Mouse (Mus musculus) erythroid progenitor cell, adult 5-6 weeks (primary cell): ENCODE results near the gene Tgm1. TPM values are rescaled to one million over a fixed set of nuclear protein-coding genes. Genes with fewer than 3 reads are reported as not detected.

Experiments used
- ATAC-seq: replicated peaks from 2 replicates; pipeline ENCODE4 v1.8.0; 2016; ENCODE audit warnings: moderate number of reproducible peaks, mild to moderate bottlenecking, moderate TSS enrichment, inconsistent platforms; ENCODE audit not compliant: poor library complexity, low FRiP score, severe bottlenecking
- total RNA-seq, 2 experiments: library from RNA; stranded (forward) in 1 of 2; stranded (reverse) in 1 of 2; fragments of 150-400 nt in 1 of 2; fragments of 186-747, 209-891 nt in 1 of 2; gene quantifications; 2 replicates each; pipeline versions ENCODE4 v1.2.3 to v1.2.4; 2015 to 2017; ENCODE audit warnings: low replicate concordance in 2 of 2

Tgm1 gene
- total RNA-seq, 2 experiments from 2014 or later, result 4.6 TPM; not detected in 1

DNA sequence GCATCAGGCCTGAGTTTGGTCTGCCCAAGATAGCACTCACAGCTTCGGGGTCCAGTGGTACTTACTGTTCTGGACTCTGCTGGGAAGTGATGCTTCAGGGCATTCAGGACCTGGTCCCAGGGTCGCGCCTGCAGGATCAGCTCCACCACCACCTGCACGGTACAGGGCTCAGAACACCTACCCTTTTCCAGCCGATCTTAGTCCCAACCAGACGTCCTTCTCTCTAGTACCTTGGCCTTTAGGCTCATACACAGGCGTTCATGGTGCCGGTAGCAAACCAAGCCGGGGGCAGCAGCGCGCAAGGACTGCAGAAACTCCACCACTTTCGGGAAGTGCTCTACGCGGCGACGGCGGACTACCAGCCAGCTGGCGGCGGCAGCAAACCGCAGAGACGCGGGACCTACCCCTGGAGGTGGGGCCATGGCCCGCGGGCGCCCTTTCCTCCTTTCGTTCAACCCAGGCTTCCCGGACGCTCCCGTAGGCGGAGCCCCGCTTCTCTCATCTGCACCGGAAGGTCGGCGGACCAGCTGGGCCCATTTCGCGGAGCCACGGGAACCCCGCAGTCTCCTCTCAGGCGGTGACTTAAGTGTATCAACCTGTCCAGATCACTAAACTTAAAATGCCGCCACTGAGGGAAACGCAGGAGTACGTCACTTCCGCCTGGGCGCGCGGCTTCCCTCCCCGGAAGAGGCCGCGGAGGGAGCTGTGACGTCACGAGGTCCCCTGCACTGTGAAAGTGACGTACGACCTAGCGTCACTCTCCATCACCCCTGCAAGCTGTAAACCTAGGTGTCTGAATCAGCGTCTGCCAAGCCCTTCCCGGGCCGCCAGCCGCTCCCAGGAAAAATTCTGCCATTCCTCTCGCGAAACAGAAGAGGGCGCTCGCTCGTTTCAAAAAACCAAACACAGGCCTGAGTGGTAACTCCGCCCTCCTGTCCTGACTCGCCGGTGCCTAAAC is 32.3 kb downstream of the Tgm1 start, which contains the start of gene Tinf2:
Gene Tinf2, minus strand, starts transcription at position 661 of the 958 bp plus-strand sequence.
- ATAC-seq, result peak; percentile 94

DNA sequence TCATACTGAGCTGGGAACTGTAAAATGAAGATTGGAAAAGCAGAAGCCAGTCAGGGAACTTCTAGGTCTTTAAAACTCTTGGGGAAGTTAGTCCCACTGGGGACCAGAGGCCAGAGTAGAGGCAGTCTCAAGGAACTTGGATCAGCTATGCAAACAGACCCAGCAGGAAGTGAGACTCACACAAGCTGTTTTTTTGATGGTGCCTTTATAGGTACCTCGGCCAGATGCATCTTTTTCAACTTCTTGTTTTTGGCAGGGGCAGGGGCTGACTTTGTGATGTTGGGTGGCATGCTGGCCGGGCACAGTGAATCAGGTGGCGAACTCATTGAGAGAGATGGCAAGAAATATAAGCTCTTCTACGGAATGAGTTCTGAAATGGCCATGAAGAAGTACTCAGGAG is 36.1 kb downstream of the Tgm1 start:
- ATAC-seq, result no peak

DNA sequence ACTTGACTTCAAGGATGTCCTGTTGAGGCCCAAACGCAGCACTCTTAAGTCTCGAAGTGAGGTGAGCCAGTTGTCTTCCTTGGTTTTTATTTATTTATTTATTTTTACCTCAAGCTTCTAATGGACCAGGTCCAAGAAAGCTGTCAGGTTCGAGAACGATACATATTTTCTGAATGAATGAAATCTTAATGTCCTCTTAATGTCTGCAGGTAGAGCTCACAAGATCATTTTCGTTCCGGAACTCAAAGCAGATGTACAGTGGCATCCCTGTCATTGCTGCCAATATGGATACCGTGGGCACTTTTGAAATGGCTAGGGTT is 41.0 kb downstream of the Tgm1 start:
- ATAC-seq, result no peak

DNA sequence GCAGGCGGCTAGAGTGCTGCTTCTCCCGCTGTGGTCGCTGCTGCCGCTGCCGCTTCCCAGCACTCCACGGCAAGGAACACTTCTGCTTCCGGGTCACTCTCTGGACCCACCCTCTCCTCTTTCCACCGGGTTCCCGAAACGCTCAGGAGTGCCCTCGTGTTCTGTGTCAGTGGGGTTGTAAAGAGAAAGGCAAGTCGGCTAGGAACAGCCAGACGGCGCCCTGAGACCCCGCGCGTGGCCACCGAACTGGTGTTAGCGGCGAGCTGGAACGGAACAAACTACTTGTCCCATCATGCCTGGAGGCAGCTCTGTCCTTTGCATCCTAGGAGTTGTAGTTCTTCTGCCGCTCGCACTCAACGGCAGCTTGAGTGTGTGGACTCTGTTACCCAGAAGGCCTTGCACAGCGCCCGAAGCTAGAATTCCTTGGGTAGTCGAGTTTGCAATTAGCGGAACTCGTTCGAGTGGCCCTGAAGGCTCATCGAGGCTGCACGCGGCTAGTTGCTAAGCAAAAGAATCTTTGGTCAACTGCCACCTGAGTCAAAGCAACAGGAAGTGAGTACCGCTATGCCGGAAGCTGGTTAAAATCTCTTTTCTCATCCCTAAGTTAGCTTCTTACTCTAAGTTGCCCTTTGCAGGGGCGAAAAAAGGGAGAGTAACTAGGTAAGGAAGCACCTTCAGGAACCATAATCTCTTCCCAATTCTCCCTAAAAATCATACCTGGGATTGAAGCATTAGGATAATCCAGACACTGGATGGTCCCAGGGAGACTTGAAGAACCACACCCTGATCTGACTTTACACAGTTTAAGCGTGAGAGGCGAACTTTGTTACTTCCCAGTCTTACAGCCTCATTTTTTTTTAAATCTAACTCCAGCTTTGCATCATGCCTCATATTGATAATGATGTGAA is 41.6 kb downstream of the Tgm1 start, which contains the start of the genes Gmpr2 and Nedd8:
Gene Gmpr2, plus strand, starts transcription at position 109 of the 908 bp plus-strand sequence.
Gene Nedd8, minus strand, starts transcription at position 292 of the 908 bp plus-strand sequence.
- ATAC-seq, result peak; percentile 97

DNA sequence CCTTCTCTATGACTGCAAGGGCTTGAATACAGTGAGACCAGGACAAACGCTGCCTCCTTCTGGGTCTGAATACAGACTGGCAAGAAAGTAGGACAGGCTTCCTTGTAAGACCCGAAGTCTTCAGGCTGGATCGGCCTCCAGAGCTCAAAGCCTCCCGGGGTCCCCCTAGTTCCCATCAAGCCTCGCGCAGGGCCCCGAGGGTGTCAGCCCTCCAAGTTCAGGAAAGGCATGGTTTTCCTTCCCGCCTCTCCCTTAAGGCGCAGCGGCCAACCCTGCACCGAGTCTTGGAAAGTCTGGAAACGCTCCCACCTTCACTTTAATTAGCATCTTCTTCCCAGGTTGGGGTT is 42.3 kb downstream of the Tgm1 start:
- ATAC-seq, result peak; percentile 21

DNA sequence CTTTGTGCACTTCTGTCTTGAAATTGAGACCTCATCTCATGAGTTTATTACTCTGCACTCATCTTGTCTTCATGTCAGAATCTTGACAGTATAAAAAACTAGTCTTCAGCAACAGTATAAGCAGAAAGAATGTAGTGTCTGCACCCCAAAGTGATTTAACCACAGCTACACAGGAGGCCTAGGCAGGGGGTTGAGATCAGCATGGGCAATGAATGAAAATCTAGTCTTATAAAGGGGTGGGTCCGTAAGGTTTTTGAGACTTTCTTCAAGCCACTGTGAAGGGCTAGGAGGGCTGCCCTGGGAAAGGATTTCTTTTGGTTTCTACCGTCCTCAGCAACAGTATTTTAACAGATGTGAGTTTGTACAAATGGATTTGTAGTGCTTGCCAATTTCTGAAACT is 53.1 kb downstream of the Tgm1 start:
- 0 out of 2 replicates have a peak, but pooled peaks have one; percentile 12 for ATAC-seq

DNA sequence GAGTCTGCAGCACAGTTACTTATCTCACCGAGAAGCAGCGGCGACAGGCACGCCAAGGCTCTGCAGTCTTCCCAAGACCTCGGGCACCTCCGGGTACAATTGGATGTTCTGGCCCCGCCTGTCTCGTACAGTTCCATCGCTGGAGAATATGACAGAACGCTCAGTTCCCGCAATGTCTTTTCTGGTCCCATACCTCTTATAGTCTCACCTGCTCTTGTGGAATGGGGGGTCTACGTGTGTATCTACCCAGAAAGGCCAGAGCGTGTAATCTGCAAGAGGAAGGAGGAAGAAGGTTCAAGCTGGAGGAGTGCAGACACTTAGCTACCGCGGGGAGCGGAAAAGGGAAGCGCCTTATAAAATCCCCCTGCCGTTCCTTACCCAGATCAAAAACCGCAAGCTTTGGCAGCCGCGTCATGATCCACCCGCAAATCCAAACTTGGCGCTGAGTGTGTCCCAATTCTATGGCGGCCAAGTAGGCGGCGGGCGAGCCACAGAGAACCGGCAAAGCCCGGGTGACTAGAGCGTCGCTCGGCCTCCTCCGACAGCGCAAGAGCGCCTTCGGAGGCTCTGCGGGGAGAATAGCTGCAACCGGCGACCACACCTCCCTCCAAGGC is 53.7 kb downstream of the Tgm1 start, which contains the start of gene Mdp1:
Gene Mdp1, minus strand, starts transcription at position 549 of the 614 bp plus-strand sequence.
- peak; percentile 98 for ATAC-seq

DNA sequence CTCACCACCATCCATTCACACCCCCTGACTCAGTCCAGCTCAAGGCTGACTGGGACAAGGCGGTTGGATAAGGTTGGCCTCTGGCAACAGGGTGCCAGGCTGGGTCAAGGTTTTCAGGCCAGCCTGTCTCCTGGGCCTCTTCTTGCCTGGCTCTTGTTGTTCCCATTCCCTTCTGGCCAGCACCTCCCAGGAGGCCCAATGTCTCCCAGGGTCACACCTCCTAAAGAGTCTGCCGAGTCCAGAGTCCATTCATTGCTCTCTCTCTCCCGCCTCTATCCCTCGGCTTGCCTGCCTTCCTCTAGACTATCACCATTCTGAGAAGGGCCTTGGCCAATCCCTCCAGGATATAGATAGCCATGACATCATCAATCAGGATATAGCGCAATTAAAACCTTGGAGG is 55.7 kb downstream of the Tgm1 start:
- ATAC-seq, result no peak

DNA sequence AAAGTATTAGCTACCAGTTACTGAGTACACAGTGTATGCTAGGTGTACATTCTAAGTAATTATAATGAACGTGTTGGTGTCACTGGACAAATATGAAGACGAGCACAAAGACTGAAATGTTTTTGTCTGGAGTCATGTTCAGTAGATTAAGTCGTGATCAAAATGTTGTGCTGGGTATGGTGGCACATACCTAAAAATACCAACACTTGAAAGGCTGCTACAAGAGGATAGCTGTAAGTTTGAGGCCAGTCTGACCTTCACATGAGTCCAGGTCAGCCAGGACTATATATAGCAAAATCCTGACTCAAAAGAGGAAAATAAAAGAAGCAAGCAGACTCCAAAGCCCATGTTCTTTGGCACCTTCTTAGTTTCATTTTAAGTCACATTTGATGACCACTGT is 56.8 kb downstream of the Tgm1 start:
- no peak for ATAC-seq

DNA sequence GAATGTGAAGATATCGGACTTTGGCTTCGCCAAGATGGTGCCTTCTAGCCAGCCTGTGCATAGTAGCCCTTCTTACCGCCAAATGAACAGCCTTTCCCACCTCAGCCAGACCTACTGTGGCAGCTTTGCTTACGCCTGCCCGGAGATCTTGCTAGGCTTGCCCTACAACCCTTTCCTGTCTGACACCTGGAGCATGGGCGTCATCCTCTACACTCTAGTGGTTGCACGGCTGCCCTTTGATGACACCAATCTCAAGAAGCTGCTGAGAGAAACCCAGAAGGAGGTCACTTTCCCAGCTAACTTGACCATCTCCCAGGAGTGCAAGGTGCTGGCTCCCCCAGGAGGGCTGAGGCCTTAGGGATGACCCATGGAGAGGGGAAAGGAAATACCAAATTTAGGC is 62.2 kb downstream of the Tgm1 start:
- ATAC-seq, result no peak

Other genes starting within 250 kb of the Tgm1 start
Only the 30 nearest of the 37 such genes appear.
- 79.3 and 89.7 TPM in 2 replicates for gene Pck2, start 173.7 kb downstream of the Tgm1 start, total RNA-seq (2015; ENCODE audit: low replicate concordance)
- gene Pck2, start 173.7 kb downstream of the Tgm1 start, total RNA-seq (2017; ENCODE audit: low replicate concordance), result 112 and 125 TPM in 2 replicates
- gene Dcaf11, start 153.9 kb downstream of the Tgm1 start, total RNA-seq (2015; ENCODE audit: low replicate concordance), result 31.0 and 44.0 TPM in 2 replicates
- 20.2 and 39.3 TPM in 2 replicates for gene Dcaf11, start 153.9 kb downstream of the Tgm1 start, total RNA-seq (2017; ENCODE audit: low replicate concordance)
- gene A730061H03Rik, start 153.5 kb downstream of the Tgm1 start, total RNA-seq (2015; ENCODE audit: low replicate concordance), result 6.5 TPM in 1 of 2 replicates, not detected in the other
- not detected in 2 replicates for gene A730061H03Rik, start 153.5 kb downstream of the Tgm1 start, total RNA-seq (2017; ENCODE audit: low replicate concordance)
- gene Fitm1, start 138.3 kb downstream of the Tgm1 start, total RNA-seq (2015; ENCODE audit: low replicate concordance), result not detected in 2 replicates
- gene Fitm1, start 138.3 kb downstream of the Tgm1 start, total RNA-seq (2017; ENCODE audit: low replicate concordance), result not detected in 2 replicates
- gene Psme1, start 135.8 kb downstream of the Tgm1 start, total RNA-seq (2015; ENCODE audit: low replicate concordance), result 287 and 391 TPM in 2 replicates
- 37.7 and 64.8 TPM in 2 replicates for gene Psme1, start 135.8 kb downstream of the Tgm1 start, total RNA-seq (2017; ENCODE audit: low replicate concordance)
- gene Emc9, start 128.6 kb downstream of the Tgm1 start, total RNA-seq (2015; ENCODE audit: low replicate concordance), result 11.7 and 19.8 TPM in 2 replicates
- 3.3 and 14.8 TPM in 2 replicates for gene Emc9, start 128.6 kb downstream of the Tgm1 start, total RNA-seq (2017; ENCODE audit: low replicate concordance)
- 112 and 141 TPM in 2 replicates for gene Psme2, start 122.8 kb downstream of the Tgm1 start, total RNA-seq (2015; ENCODE audit: low replicate concordance)
- gene Psme2, start 122.8 kb downstream of the Tgm1 start, total RNA-seq (2017; ENCODE audit: low replicate concordance), result 45.1 and 109 TPM in 2 replicates
- 20.2 and 22.2 TPM in 2 replicates for gene Rnf31, start 122.2 kb downstream of the Tgm1 start, total RNA-seq (2015; ENCODE audit: low replicate concordance)
- gene Rnf31, start 122.2 kb downstream of the Tgm1 start, total RNA-seq (2017; ENCODE audit: low replicate concordance), result 31.8 and 34.7 TPM in 2 replicates
- gene Irf9, start 110.4 kb downstream of the Tgm1 start, total RNA-seq (2015; ENCODE audit: low replicate concordance), result 70.8 and 89.0 TPM in 2 replicates
- 87.4 and 106 TPM in 2 replicates for gene Irf9, start 110.4 kb downstream of the Tgm1 start, total RNA-seq (2017; ENCODE audit: low replicate concordance)
- 6.5 TPM in 1 of 2 replicates, not detected in the other for gene Rec8, start 95.9 kb downstream of the Tgm1 start, total RNA-seq (2015; ENCODE audit: low replicate concordance)
- gene Rec8, start 95.9 kb downstream of the Tgm1 start, total RNA-seq (2017; ENCODE audit: low replicate concordance), result 1.4 and 7.7 TPM in 2 replicates
- gene Ipo4, start 78.0 kb downstream of the Tgm1 start, total RNA-seq (2015; ENCODE audit: low replicate concordance), result 29.9 and 46.5 TPM in 2 replicates
- 18.1 and 53.9 TPM in 2 replicates for gene Ipo4, start 78.0 kb downstream of the Tgm1 start, total RNA-seq (2017; ENCODE audit: low replicate concordance)
- 12.3 and 17.2 TPM in 2 replicates for gene Gm49378, start 76.0 kb downstream of the Tgm1 start, total RNA-seq (2015; ENCODE audit: low replicate concordance)
- gene Gm49378, start 76.0 kb downstream of the Tgm1 start, total RNA-seq (2017; ENCODE audit: low replicate concordance), result 3.5 and 7.0 TPM in 2 replicates
- gene Tm9sf1, start 70.1 kb downstream of the Tgm1 start, total RNA-seq (2015; ENCODE audit: low replicate concordance), result 39.8 and 58.4 TPM in 2 replicates
- 47.0 and 64.3 TPM in 2 replicates for gene Tm9sf1, start 70.1 kb downstream of the Tgm1 start, total RNA-seq (2017; ENCODE audit: low replicate concordance)
- 6.5 TPM in 1 of 2 replicates, not detected in the other for gene Tssk4, start 63.7 kb downstream of the Tgm1 start, total RNA-seq (2015; ENCODE audit: low replicate concordance)
- 1.3 and 2.5 TPM in 2 replicates for gene Tssk4, start 63.7 kb downstream of the Tgm1 start, total RNA-seq (2017; ENCODE audit: low replicate concordance)
- gene Mdp1, start 53.4 kb downstream of the Tgm1 start, total RNA-seq (2015; ENCODE audit: low replicate concordance), result 14.3 and 20.5 TPM in 2 replicates
- gene Mdp1, start 53.4 kb downstream of the Tgm1 start, total RNA-seq (2017; ENCODE audit: low replicate concordance), result 2.3 and 14.9 TPM in 2 replicates
- 1.7 and 3.6 TPM in 2 replicates for gene Gmpr2, start 42.0 kb downstream of the Tgm1 start, total RNA-seq (2015; ENCODE audit: low replicate concordance)
- 9.0 and 14.1 TPM in 2 replicates for gene Gmpr2, start 42.0 kb downstream of the Tgm1 start, total RNA-seq (2017; ENCODE audit: low replicate concordance)
- gene Nedd8, start 41.8 kb downstream of the Tgm1 start, total RNA-seq (2015; ENCODE audit: low replicate concordance), result 105 and 189 TPM in 2 replicates
- 102 and 138 TPM in 2 replicates for gene Nedd8, start 41.8 kb downstream of the Tgm1 start, total RNA-seq (2017; ENCODE audit: low replicate concordance)
- gene Tinf2, start 32.1 kb downstream of the Tgm1 start, total RNA-seq (2015; ENCODE audit: low replicate concordance), result 39.6 and 50.7 TPM in 2 replicates
- 31.5 and 57.4 TPM in 2 replicates for gene Tinf2, start 32.1 kb downstream of the Tgm1 start, total RNA-seq (2017; ENCODE audit: low replicate concordance)
- gene Rabggta, start 8.3 kb upstream of the Tgm1 start, total RNA-seq (2015; ENCODE audit: low replicate concordance), result 2.9 and 6.3 TPM in 2 replicates
- gene Rabggta, start 8.3 kb upstream of the Tgm1 start, total RNA-seq (2017; ENCODE audit: low replicate concordance), result 6.0 TPM in 1 of 2 replicates, not detected in the other
- gene Dhrs1, start 31.8 kb upstream of the Tgm1 start, total RNA-seq (2015; ENCODE audit: low replicate concordance), result 6.7 and 39.3 TPM in 2 replicates
- gene Dhrs1, start 31.8 kb upstream of the Tgm1 start, total RNA-seq (2017; ENCODE audit: low replicate concordance), result 0.76 and 10.4 TPM in 2 replicates
- gene Nop9, start 31.8 kb upstream of the Tgm1 start, total RNA-seq (2015; ENCODE audit: low replicate concordance), result 5.9 and 8.6 TPM in 2 replicates
- 7.2 and 11.7 TPM in 2 replicates for gene Nop9, start 31.8 kb upstream of the Tgm1 start, total RNA-seq (2017; ENCODE audit: low replicate concordance)
- gene Cideb, start 44.5 kb upstream of the Tgm1 start, total RNA-seq (2015; ENCODE audit: low replicate concordance), result not detected in 2 replicates
- not detected in 2 replicates for gene Cideb, start 44.5 kb upstream of the Tgm1 start, total RNA-seq (2017; ENCODE audit: low replicate concordance)
- not detected in 2 replicates for gene Ltb4r2, start 47.5 kb upstream of the Tgm1 start, total RNA-seq (2015; ENCODE audit: low replicate concordance)
- gene Ltb4r2, start 47.5 kb upstream of the Tgm1 start, total RNA-seq (2017; ENCODE audit: low replicate concordance), result not detected in 2 replicates
- 8.8 and 11.9 TPM in 2 replicates for gene Ltb4r1, start 52.0 kb upstream of the Tgm1 start, total RNA-seq (2015; ENCODE audit: low replicate concordance)
- gene Ltb4r1, start 52.0 kb upstream of the Tgm1 start, total RNA-seq (2017; ENCODE audit: low replicate concordance), result 2.8 and 8.9 TPM in 2 replicates
- gene Adcy4, start 70.2 kb upstream of the Tgm1 start, total RNA-seq (2015; ENCODE audit: low replicate concordance), result not detected in 2 replicates
- gene Adcy4, start 70.2 kb upstream of the Tgm1 start, total RNA-seq (2017; ENCODE audit: low replicate concordance), result not detected in 2 replicates
- 18.4 and 28.1 TPM in 2 replicates for gene Ripk3, start 74.9 kb upstream of the Tgm1 start, total RNA-seq (2015; ENCODE audit: low replicate concordance)
- 2.3 and 33.1 TPM in 2 replicates for gene Ripk3, start 74.9 kb upstream of the Tgm1 start, total RNA-seq (2017; ENCODE audit: low replicate concordance)
- gene Nfatc4, start 109.2 kb upstream of the Tgm1 start, total RNA-seq (2015; ENCODE audit: low replicate concordance), result not detected in 2 replicates
- not detected in 2 replicates for gene Nfatc4, start 109.2 kb upstream of the Tgm1 start, total RNA-seq (2017; ENCODE audit: low replicate concordance)
- gene Nynrin, start 140.1 kb upstream of the Tgm1 start, total RNA-seq (2015; ENCODE audit: low replicate concordance), result under 0.01 and 4.2 TPM in 2 replicates
- 0.26 and 0.45 TPM in 2 replicates for gene Nynrin, start 140.1 kb upstream of the Tgm1 start, total RNA-seq (2017; ENCODE audit: low replicate concordance)
- gene Cbln3, start 170.5 kb upstream of the Tgm1 start, total RNA-seq (2015; ENCODE audit: low replicate concordance), result 0.42 TPM in 1 of 2 replicates, not detected in the other
- not detected in 2 replicates for gene Cbln3, start 170.5 kb upstream of the Tgm1 start, total RNA-seq (2017; ENCODE audit: low replicate concordance)
- 3.2 and 3.8 TPM in 2 replicates for gene Khnyn, start 171.0 kb upstream of the Tgm1 start, total RNA-seq (2015; ENCODE audit: low replicate concordance)
- 5.0 and 8.1 TPM in 2 replicates for gene Khnyn, start 171.0 kb upstream of the Tgm1 start, total RNA-seq (2017; ENCODE audit: low replicate concordance)